Mouse (Mus musculus) urinary bladder, postnatal 10 days (tissue): ENCODE measurements around the gene Olfr1076.
"Not testable (repeated sequence)": the region's sequence is repeated elsewhere in the genome, so short reads cannot be mapped to it uniquely, and the experiment has no call there.

Source experiments
- DNase-seq: peaks from one replicate; pipeline ENCODE4 v3.0.0; 2022; ENCODE audit warnings: low spot score

The Olfr1076 gene

DNA sequence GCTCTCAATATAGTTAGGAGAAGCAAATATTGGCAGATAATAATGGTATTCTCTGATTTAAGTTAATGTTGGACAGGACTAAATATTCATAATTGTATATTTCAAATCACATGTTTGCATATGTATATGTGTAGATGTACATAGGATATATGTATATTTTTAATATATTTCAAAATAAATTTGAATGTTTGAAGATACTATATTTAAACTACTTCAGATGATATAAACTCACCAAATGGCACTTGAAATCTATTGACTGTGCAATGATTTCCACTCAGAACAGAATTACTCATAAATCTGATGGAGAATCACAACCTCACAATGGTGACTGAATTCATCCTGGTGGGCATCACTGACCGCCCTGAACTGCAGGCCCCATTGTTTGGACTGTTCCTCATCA is at the start of gene Olfr1076:
Olfr1076 (plus strand) TSS at position 301 of the 400 bp plus-strand sequence.
- DNase-seq: no peak

DNA sequence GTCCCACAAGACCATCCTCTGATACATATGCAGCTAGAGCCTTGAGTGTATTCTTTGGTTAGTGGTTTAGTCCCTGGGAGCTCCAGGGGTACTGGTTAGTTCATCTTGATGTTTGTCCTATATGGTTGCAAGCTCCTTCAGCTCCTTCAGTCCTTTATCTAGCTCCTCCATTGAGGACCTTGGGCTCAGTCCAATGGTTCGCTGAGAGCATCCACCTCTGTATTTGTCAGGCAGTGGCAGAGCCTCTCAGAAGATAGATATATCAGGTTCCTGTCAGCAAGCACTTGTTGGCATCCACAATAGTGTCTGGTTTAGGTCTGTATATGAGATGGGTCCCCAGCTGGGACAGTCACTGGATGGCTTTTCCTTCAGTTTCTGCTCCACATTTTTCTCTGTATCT is 47.8 kb upstream of the Olfr1076 start:
- no peak for DNase-seq

DNA sequence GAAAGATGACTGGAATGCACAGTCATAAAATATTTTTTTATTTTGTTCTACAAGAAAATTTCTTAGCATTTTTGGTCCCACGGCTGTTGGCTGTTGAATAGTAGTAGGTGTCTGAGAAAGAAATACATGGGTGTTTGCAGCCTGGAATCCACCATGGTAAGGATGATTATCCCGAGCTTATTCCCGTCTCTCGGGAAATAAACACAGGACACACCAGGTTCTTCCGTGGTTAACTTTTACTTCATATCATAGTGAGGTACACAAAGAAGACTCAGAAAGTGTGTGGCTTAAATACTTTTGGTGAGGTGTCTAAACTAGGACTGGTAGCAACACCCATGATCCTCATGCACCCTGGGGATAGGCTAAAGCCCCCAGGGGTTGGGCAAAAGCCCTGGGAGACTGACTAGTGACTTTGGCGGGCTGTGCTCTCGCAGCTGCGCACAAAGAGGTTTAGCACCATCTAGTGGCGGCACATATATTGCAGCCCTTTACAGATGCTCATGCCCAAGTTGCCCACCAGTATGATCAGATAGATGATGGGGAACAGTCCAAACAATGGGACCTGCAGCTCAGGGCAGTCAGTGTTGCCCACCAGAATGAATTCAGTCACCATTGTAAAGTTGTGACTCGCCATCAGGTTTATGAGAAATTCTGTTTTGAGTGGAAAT is 43.7 kb upstream of the Olfr1076 start:
- DNase-seq: no peak

DNA sequence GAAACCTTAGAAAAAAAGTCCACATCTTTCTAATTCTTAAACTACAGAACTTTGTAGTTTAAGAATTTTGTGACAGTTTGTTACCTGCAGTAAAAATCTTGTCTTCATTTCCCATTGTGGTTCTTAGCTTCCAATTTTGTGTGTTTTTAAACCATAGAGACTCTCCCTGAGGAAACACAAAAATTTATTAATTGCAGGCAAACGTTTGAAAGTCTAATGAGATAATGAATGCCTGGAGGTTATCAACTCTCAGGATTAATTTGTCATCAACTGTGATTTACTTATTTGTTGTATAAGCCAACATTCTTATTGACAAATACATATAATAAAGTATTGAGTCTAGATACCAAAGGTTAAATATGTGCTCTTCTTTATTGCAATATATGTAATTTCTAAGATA is 21.0 kb upstream of the Olfr1076 start, which contains the start of gene Olfr228:
Olfr228 (minus strand) TSS at position 101 of the 400 bp plus-strand sequence.
- DNase-seq: no peak

DNA sequence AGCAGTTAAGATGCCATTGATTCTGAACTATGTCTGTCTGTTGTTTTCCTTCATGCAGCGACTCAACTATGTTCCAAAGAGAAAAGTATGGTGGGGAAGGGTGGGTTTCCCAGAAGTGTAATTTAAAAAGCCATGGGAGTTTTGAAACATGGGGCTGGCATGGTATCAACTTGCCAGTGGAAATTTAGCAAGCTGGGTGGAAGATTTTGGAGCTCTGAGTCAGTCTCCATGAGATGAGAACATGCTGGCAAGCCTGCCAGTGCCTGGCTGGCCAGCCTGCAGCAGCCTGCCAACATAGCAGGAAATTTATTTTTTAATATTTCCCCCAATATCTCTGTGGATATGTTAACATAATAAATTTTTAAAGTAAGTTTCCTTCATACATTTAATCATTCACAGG is 22.7 kb downstream of the Olfr1076 start:
- no peak for DNase-seq

DNA sequence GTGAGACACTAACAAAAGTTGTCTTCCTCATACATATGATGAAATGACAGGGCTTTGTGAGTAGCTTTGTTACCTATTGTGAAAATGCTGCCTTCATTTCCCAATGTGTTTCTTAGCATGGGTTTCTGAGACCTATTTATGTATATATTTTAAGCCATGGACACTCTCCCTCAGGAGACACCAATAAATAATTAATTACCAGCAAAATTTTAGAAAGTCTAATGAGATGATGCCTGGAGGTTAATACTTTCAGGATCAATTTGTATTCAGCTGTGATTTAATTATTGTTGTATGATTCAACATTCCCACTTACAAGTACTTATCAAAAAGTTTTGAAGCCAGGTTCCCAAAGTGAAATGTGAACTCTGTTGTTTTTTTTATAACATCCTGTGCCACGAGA is 34.1 kb downstream of the Olfr1076 start, which contains the start of gene Olfr1079:
Olfr1079 (minus strand) TSS at position 101 of the 400 bp plus-strand sequence.
- no peak for DNase-seq

DNA sequence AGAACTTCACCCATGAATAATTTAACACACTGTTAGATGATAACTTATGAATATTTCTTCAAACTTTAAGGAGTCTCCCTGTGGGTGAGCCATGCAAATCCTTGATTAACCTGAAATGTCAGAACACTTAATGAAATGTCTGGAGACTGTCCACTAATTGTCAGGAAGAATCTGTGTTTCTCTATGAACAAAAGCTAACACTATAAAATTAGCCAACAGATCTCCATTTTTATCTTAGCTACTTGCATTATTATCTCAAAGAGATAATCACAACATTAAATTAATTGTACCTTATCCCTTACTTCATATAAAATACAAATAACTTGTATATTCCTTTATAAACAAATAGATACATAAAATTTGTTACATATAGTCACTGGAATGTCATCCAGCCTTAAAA is 49.9 kb downstream of the Olfr1076 start, which contains the start of gene Olfr1080:
Olfr1080 (minus strand) TSS at position 101 of the 400 bp plus-strand sequence.
- DNase-seq: not testable (repeated sequence)
